Mouse (Mus musculus) heart, embryonic 11.5 days (tissue): ENCODE data around the gene Ptcd3. TPM values are rescaled to one million over a fixed set of nuclear protein-coding genes. Genes with fewer than 3 reads are reported as not detected.
"Not testable (repeated sequence)": the region's sequence is repeated elsewhere in the genome, so short reads cannot be mapped to it uniquely, and the experiment has no call there.

ENCODE experiments used
- ATAC-seq: fragments of 200-750 bp; cut with Nextera tagmentation; replicated peaks from 2 replicates; pipeline ENCODE4 v1.8.0; 2017; ENCODE audit warnings: moderate library complexity; ENCODE audit not compliant: insufficient number of reproducible peaks, low FRiP score, low TSS enrichment
- H3K27ac ChIP-seq: fragments of 300-500 bp; sonication (generic); 2 replicates; pipeline ENCODE4 v1.5.1; 2014; ENCODE audit warnings: mild to moderate bottlenecking, low read depth, low read length
- H3K27me3 ChIP-seq: fragments of 300-500 bp; sonication (generic); 2 replicates; pipeline ENCODE4 v1.6.1; 2014; ENCODE audit warnings: mild to moderate bottlenecking, low read length, mixed read lengths; ENCODE audit not compliant: control insufficient read depth, insufficient read depth
- H3K36me3 ChIP-seq: fragments of 300-500 bp; sonication (generic); 2 replicates; pipeline ENCODE4 v1.6.1; 2014; ENCODE audit warnings: mild to moderate bottlenecking, low read length, moderate library complexity, mixed read lengths; ENCODE audit not compliant: control insufficient read depth, insufficient read depth
- H3K4me1 ChIP-seq: fragments of 300-500 bp; sonication (generic); 2 replicates; pipeline ENCODE4 v1.6.1; 2014; ENCODE audit warnings: low read length; ENCODE audit not compliant: control insufficient read depth, insufficient read depth
- H3K4me2 ChIP-seq: fragments of 300-500 bp; sonication (generic); 2 replicates; pipeline ENCODE4 v1.6.1; 2014; ENCODE audit warnings: mild to moderate bottlenecking, moderate library complexity
- H3K4me3 ChIP-seq: fragments of 300-500 bp; sonication (generic); 2 replicates; pipeline ENCODE4 v1.5.1; 2014; ENCODE audit warnings: low read depth, low read length
- H3K9ac ChIP-seq: fragments of 300-500 bp; sonication (generic); 2 replicates; pipeline ENCODE4 v1.6.1; 2014; ENCODE audit warnings: mild to moderate bottlenecking, low read depth, low read length, moderate library complexity
- H3K9me3 ChIP-seq: fragments of 300-500 bp; sonication (generic); replicated peaks from 2 replicates; pipeline ENCODE4 v1.6.1; 2016; ENCODE audit warnings: low read length; ENCODE audit not compliant: control insufficient read depth
- WGBS: fragments of 180-500 bp; shearing (Covaris S2); extraction: QIAGEN DNeasy Blood & Tissue Kit; methylation state at CpG from one replicate; pipeline ENCODE4 v1.1.7; 2014; ENCODE audit not compliant: insufficient replicate concordance; 5-methylcytosine and 5-hydroxymethylcytosine counted together
- polyA plus RNA-seq: library from polyadenylated mRNA; unstranded; fragments of >200 nt; fragmentation: Nextera tagmentation; extraction: Ambion mirVana; gene quantifications from 2 replicates; pipeline ENCODE4 v1.2.1, GENCODE M21; 2014

Gene Ptcd3
- polyA plus RNA-seq, 1 experiment from 2014 or later = 117 TPM

DNA sequence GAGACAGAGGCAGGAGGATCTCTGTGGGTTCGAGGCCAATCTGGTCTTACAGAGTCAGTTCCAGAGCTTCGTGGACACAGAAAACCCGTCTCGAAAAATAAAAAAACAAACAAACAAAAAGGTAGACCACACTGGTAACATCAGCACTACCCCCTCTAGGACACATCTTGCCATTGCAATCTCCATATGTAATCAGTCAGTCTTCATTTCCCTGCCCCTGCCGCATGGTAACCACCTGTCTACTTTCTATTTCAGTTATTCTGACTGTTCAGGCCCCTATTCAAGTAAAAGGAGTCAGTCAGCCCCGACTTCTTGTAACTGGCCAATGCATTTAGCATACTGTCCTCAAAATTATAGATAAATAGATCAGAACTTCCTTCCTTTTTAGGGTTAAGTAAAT is 1.3 kb upstream of the Ptcd3 start:
- no peak overlapping the region for H3K27ac ChIP-seq
- no peak for ATAC-seq
- H3K36me3 ChIP-seq = peaks cover 5% of the 10 kb centered on the region; the same call in 1 of the 2 replicates
- peak overlapping the region; percentile 90 for H3K4me3 ChIP-seq
- H3K4me1 ChIP-seq = peaks cover 18% of the 10 kb centered on the region
- no peaks in the 10 kb centered on the region for H3K27me3 ChIP-seq
- H3K9me3 ChIP-seq = no peaks in the 10 kb centered on the region
- H3K9ac ChIP-seq = no peak overlapping the region
- WGBS = 65% methylated on average over 6 of the region's 6 CpGs
- peak overlapping the region; percentile 74 for H3K4me2 ChIP-seq

DNA sequence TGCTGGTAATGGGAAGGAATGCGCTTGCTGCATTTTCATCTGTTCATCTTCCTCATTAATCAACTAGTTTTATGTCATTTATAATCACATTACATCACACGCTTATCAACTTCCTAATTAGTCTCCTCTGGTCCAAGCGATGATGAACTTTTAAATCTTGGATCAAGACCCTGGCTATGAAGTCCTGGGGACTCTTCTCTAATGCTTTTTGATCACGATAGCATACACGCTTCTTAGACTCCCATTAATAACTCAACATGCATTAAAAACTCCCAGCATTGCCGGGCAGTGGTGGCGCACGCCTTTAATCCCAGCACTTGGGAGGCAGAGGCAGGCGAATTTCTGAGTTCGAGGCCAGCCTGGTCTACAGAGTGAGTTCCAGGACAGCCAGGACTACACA is 834 bp upstream of the Ptcd3 start:
- peak overlapping the region; percentile 74 for H3K4me2 ChIP-seq
- peaks cover 18% of the 10 kb centered on the region for H3K4me1 ChIP-seq
- 26% methylated on average over 10 of the region's 10 CpGs for WGBS
- no peaks in the 10 kb centered on the region for H3K27me3 ChIP-seq
- peak overlapping the region; percentile 82 for H3K9ac ChIP-seq
- H3K9me3 ChIP-seq = no peaks in the 10 kb centered on the region
- no peak for ATAC-seq
- H3K4me3 ChIP-seq = peak overlapping the region; percentile 90
- peaks cover 5% of the 10 kb centered on the region; the same call in 1 of the 2 replicates for H3K36me3 ChIP-seq
- no peak overlapping the region for H3K27ac ChIP-seq

DNA sequence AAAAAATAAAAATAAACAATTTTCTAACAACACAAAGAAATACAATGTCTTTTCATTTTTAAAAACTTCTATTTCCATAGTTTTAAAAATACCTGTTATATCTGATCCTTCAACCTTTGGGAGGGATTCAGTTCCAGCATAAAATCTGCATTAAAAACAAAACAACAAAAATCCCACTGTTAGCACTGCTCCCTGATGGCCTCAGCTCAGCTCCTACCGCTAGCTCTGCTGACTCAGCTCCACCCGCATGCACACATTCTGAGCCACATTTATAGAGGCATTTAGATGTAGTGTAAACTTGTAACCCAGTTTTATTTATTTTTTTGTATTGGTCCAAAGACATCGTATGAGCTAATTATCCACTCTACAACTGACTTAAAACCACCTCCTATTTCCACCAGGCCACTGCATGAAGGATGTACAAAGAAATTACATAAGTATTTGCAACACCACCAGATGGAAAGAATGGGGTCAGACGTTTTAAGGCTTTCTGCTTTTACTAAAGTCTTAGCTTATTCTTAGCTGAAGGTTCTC is 781 bp downstream of the Ptcd3 start:
- WGBS = 5% methylated on average over 4 of the region's 4 CpGs
- H3K4me2 ChIP-seq = peak overlapping the region; percentile 74

DNA sequence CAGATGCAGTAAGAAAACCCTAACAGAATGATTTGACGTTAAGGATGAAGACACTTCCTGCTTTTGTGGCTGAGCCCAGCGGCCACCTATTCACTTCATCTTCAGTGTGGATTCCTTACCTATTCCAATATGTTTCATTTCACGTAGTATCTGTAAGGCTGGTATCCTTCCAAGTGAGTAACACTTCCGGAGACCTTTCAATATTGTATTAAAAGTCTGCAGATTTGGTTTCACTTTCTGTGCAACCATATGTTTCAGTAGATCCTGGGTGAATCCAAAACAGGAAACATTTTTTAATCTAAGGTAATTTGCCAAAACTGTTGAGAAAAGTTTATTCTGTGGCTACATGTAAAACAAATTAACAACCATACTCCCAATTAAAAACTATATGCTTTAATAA is 15.3 kb downstream of the Ptcd3 start:
- H3K9me3 ChIP-seq = no peaks in the 10 kb centered on the region
- H3K4me1 ChIP-seq = no peaks in the 10 kb centered on the region
- H3K4me3 ChIP-seq = no peak overlapping the region
- 86% methylated on average over 4 of the region's 4 CpGs for WGBS
- peaks cover 25% of the 10 kb centered on the region for H3K36me3 ChIP-seq
- H3K27me3 ChIP-seq = no peaks in the 10 kb centered on the region
- no peak overlapping the region for H3K27ac ChIP-seq
- ATAC-seq = no peak
- H3K9ac ChIP-seq = no peak overlapping the region
- H3K4me2 ChIP-seq = no peak overlapping the region

More for the DNA sequence above, 781 bp downstream of the Ptcd3 start:
- Histone ChIP-seq H3K4me3 (peak overlapping the region; percentile 90), H3K36me3 (peaks cover 3% of the 10 kb centered on the region; the same call in 1 of the 2 replicates), H3K9me3 (no peaks in the 10 kb centered on the region), H3K27me3 (no peaks in the 10 kb centered on the region), H3K4me1 (peaks cover 18% of the 10 kb centered on the region), H3K9ac (peak overlapping the region; percentile 82), H3K27ac (no peak overlapping the region)
- no peak for ATAC-seq

DNA sequence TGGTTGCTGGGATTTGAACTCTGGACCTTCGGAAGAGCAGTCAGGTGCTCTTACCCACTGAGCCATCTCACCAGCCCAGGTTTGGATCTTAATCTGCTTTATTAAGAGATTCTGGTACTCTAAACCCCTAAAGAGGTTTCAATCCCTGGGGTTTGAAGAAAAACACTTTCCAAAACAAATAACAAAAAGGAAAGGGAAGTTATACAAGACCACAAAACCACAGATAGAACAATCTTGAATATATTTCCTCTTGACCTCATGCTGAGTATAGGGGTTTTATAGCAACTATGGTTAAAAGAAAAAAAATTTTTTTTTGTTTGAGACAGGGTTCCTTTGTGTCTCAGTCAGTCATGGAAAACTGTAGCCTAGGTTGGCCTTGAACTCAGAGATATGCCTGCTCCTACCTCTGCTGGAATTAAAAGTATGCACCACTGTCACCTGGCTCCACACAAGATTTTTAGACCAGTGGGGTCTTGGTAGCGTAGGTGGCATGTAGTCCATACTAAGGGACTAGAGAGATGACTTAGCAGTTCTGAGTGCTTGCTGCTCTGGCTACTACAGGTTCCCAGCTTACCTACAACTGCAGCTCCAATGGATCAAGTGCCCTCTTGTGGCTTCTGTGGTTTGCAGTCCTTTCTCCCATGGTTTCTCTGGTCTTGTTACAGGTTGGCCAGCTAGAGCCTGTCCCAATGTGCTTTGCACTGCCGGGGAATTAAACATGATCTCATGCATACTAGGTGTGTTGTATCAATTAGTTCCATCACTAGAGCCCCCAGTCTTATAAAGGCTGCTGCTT is 30.4 kb downstream of the Ptcd3 start:
- no peaks in the 10 kb centered on the region for H3K27me3 ChIP-seq
- 89% methylated on average over 3 of the region's 3 CpGs for WGBS
- H3K4me2 ChIP-seq = no peak overlapping the region
- no peaks in the 10 kb centered on the region for H3K4me1 ChIP-seq
- H3K4me3 ChIP-seq = no peak overlapping the region
- H3K27ac ChIP-seq = no peak overlapping the region
- H3K36me3 ChIP-seq = peaks cover 39% of the 10 kb centered on the region
- no peak for ATAC-seq
- H3K9me3 ChIP-seq = no peaks in the 10 kb centered on the region
- H3K9ac ChIP-seq = no peak overlapping the region

DNA sequence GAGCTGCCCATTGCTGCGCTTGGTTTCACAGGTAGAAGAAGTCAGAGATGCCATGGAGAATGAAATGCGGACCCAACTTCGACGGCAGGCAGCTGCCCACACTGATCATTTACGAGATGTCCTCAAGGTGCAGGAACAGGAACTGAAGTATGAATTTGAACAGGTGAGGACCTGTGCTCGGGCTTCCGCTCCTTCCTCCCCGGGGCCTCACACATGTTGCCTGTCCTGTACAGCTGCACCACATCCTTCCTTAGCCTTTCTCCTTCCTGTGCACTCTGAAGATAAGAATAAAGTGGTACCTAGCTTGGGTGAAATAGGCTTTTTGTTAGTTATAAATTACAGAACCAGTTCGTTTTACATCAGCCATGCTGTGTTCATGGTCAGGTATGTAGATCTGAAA is 37.2 kb downstream of the Ptcd3 start:
- Histone ChIP-seq H3K9me3 (no peaks in the 10 kb centered on the region), H3K9ac (no peak overlapping the region), H3K27me3 (no peaks in the 10 kb centered on the region), H3K36me3 (peaks cover 27% of the 10 kb centered on the region), H3K4me1 (no peaks in the 10 kb centered on the region), H3K4me2 (no peak overlapping the region), H3K27ac (no peak overlapping the region), H3K4me3 (no peak overlapping the region)
- ATAC-seq = no peak
- 93% methylated on average over 9 of the region's 9 CpGs for WGBS

DNA sequence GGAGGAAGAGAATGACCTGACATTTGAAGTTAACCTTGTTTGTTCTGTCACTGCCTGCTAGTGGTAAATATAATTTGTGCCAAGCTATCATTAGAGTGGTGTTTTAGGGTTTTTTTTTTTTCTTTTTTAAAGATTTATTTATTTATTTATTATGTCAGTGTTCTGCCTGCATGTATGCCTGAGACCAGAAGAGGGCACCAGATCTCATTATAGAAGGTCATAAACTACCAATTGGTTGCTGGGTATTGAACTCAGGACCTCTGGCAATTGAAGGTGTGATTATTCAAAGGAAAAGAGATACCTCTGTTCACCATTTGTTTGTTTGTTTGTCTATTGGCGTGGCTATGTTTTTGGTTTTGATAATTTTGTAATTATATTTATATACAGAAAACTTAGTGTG is 39.7 kb downstream of the Ptcd3 start:
- H3K4me3 ChIP-seq = no peak overlapping the region
- WGBS = 81% methylated on average over 1 of the region's 1 CpGs
- H3K36me3 ChIP-seq = peaks cover 37% of the 10 kb centered on the region
- no peak for ATAC-seq
- no peak overlapping the region for H3K4me2 ChIP-seq
- no peaks in the 10 kb centered on the region for H3K27me3 ChIP-seq
- no peak overlapping the region for H3K9ac ChIP-seq
- no peaks in the 10 kb centered on the region for H3K9me3 ChIP-seq
- H3K27ac ChIP-seq = no peak overlapping the region
- no peaks in the 10 kb centered on the region for H3K4me1 ChIP-seq

DNA sequence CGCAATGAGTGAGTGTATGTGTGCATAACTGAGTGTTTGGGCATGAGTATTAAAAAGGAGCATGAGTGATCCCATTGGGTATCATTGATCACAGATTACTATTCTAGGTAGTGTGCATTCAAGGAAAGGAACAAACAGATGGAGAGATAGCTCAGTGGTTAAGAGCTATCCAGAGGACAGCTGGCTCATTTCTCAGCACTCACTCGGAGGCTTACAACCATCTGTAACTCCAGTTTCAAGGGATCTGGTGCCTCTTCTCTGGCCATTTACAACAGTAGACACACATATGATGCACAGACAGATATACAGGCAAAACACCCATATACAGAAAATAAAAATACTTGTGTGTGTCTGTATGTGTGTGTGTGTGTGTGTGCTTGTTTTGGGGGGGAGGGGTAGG is 40.8 kb downstream of the Ptcd3 start:
- no peak overlapping the region for H3K9ac ChIP-seq
- peaks cover 41% of the 10 kb centered on the region for H3K36me3 ChIP-seq
- no peaks in the 10 kb centered on the region for H3K27me3 ChIP-seq
- no peak overlapping the region for H3K4me2 ChIP-seq
- no peak overlapping the region for H3K27ac ChIP-seq
- H3K4me1 ChIP-seq = no peaks in the 10 kb centered on the region
- H3K9me3 ChIP-seq = no peaks in the 10 kb centered on the region
- no peak overlapping the region for H3K4me3 ChIP-seq
- 89% methylated on average over 2 of the region's 2 CpGs for WGBS
- no peak for ATAC-seq

DNA sequence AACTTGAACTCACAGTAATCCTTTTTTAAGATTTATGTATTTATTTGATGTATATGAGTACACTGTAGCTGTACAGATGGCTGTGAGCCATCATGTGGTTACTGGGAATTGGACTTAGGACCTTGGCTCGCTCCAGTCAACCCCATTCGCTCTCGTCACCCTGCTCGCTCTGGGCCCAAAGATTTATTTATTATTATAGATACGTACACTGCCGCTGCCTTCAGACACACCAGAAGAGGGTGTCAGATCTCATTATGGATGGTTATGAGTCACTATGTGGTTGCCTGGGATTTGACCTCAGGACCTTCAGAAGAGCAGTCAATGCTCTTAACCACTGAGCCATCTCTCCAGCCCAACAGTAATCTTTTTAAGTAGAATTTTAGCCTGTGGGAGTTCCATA is 61.6 kb downstream of the Ptcd3 start:
- not testable (repeated sequence) for H3K27me3 ChIP-seq, H3K36me3 ChIP-seq, H3K4me1 ChIP-seq, ATAC-seq, H3K9me3 ChIP-seq, H3K27ac ChIP-seq, H3K4me3 ChIP-seq, H3K4me2 ChIP-seq, H3K9ac ChIP-seq
- 98% methylated on average over 6 of the region's 6 CpGs for WGBS
